Mouse (Mus musculus) c-Kit-negative CD71-positive TER-119-positive erythroid progenitor cells, embryonic 14.5 days (primary cell): ENCODE data around the gene Usf2.

Source experiments
- DNase-seq: peaks from one replicate; pipeline ENCODE4 v3.0.0-alpha.2; 2013; ENCODE audit warnings: low read depth, low spot score

Usf2 gene

GRCm38 (mm10) chr7:30917219-30917618, 39.4 kb downstream of the Usf2 start:
- DNase-seq = no peak

GRCm38 (mm10) chr7:30916713-30917112, 39.9 kb downstream of the Usf2 start:
- no peak for DNase-seq

- no peak for DNase-seq
Measured at GRCm38 (mm10) chr7:30914732-30915131, 41.9 kb downstream of the Usf2 start, which contains the start of gene Mag. TSS of gene Mag (minus strand) at chr7:30914873.

GRCm38 (mm10) chr7:30909773-30910172, 46.8 kb downstream of the Usf2 start:
- DNase-seq = no peak

- DNase-seq = no peak
Measured at GRCm38 (mm10) chr7:30908992-30909431, 47.6 kb downstream of the Usf2 start.

- no peak for DNase-seq
Measured at GRCm38 (mm10) chr7:30908277-30908991, 48.2 kb downstream of the Usf2 start.

- no peak for DNase-seq
Measured at GRCm38 (mm10) chr7:30904042-30904441, 52.6 kb downstream of the Usf2 start.
